Mouse (Mus musculus) layer of hippocampus, adult 11-12 months (tissue): ENCODE measurements around the gene Gm7682.
"Not testable (repeated sequence)": the region's sequence is repeated elsewhere in the genome, so short reads cannot be mapped to it uniquely, and the experiment has no call there.

Source experiments
- DNase-seq: peaks from one replicate; pipeline ENCODE4 v3.0.0; 2022; ENCODE audit warnings: low spot score

Gm7682 gene

GRCm38 (mm10) chr5:94445484-94445883, at the start of gene Gm7682:
TSS of gene Gm7682 (plus strand) at chr5:94445784.
- not testable (repeated sequence) for DNase-seq
